Mouse (Mus musculus): ENCODE data around the gene Inpp5a.

The Inpp5a gene

GRCm38 (mm10) chr7:139437926-139438600 is 49.2 kb downstream of the Inpp5a start:
- Histone ChIP-seq H3K36me3 (ENCODE audit: control insufficient read depth, insufficient read depth, low read length, poor library complexity, severe bottlenecking) (no peaks in the 10 kb centered on the region), H3K27me3 (ENCODE audit: control insufficient read depth, insufficient read depth, low read length, poor library complexity, severe bottlenecking) (no peaks in the 10 kb centered on the region)
- no peak for DNase-seq (ENCODE audit: low read depth, low spot score)

- H3K27me3 ChIP-seq (ENCODE audit: control insufficient read depth, insufficient read depth, low read length, poor library complexity, severe bottlenecking), result no peaks in the 10 kb centered on the region
- DNase-seq (ENCODE audit: low read depth, low spot score), result no peak
- H3K36me3 ChIP-seq (ENCODE audit: control insufficient read depth, insufficient read depth, low read length, poor library complexity, severe bottlenecking), result no peaks in the 10 kb centered on the region
These were observed 49.7 kb downstream of the Inpp5a start for GRCm38 (mm10) chr7:139438601-139438945.

GRCm38 (mm10) chr7:139439031-139439430 is 50.1 kb downstream of the Inpp5a start:
- DNase-seq (ENCODE audit: low read depth, low spot score), result no peak
- Histone ChIP-seq H3K36me3 (ENCODE audit: control insufficient read depth, insufficient read depth, low read length, poor library complexity, severe bottlenecking) (no peaks in the 10 kb centered on the region), H3K27me3 (ENCODE audit: control insufficient read depth, insufficient read depth, low read length, poor library complexity, severe bottlenecking) (no peaks in the 10 kb centered on the region)

GRCm38 (mm10) chr7:139439922-139440895 is 51.3 kb downstream of the Inpp5a start:
- Histone ChIP-seq H3K36me3 (ENCODE audit: control insufficient read depth, insufficient read depth, low read length, poor library complexity, severe bottlenecking) (no peaks in the 10 kb centered on the region), H3K27me3 (ENCODE audit: control insufficient read depth, insufficient read depth, low read length, poor library complexity, severe bottlenecking) (no peaks in the 10 kb centered on the region)
- no peak for DNase-seq (ENCODE audit: low read depth, low spot score)

- no peak for DNase-seq (ENCODE audit: low read depth, low spot score)
- H3K27me3 ChIP-seq (ENCODE audit: control insufficient read depth, insufficient read depth, low read length, poor library complexity, severe bottlenecking), result no peaks in the 10 kb centered on the region
- no peaks in the 10 kb centered on the region for H3K36me3 ChIP-seq (ENCODE audit: control insufficient read depth, insufficient read depth, low read length, poor library complexity, severe bottlenecking)
These were observed 52.1 kb downstream of the Inpp5a start for GRCm38 (mm10) chr7:139441022-139441421.

- no peak for DNase-seq (ENCODE audit: low read depth, low spot score)
- no peaks in the 10 kb centered on the region for H3K27me3 ChIP-seq (ENCODE audit: control insufficient read depth, insufficient read depth, low read length, poor library complexity, severe bottlenecking)
- H3K36me3 ChIP-seq (ENCODE audit: control insufficient read depth, insufficient read depth, low read length, poor library complexity, severe bottlenecking), result no peaks in the 10 kb centered on the region
These were observed 52.9 kb downstream of the Inpp5a start for GRCm38 (mm10) chr7:139441761-139442211.

- no peaks in the 10 kb centered on the region for H3K36me3 ChIP-seq (ENCODE audit: control insufficient read depth, insufficient read depth, low read length, poor library complexity, severe bottlenecking)
- no peak for DNase-seq (ENCODE audit: low read depth, low spot score)
- H3K27me3 ChIP-seq (ENCODE audit: control insufficient read depth, insufficient read depth, low read length, poor library complexity, severe bottlenecking), result no peaks in the 10 kb centered on the region
These were observed 56.7 kb downstream of the Inpp5a start for GRCm38 (mm10) chr7:139445621-139446020.

- no peak for DNase-seq (ENCODE audit: low read depth, low spot score)
- Histone ChIP-seq H3K36me3 (ENCODE audit: control insufficient read depth, insufficient read depth, low read length, poor library complexity, severe bottlenecking) (no peaks in the 10 kb centered on the region), H3K27me3 (ENCODE audit: control insufficient read depth, insufficient read depth, low read length, poor library complexity, severe bottlenecking) (no peaks in the 10 kb centered on the region)
These were observed 58.5 kb downstream of the Inpp5a start for GRCm38 (mm10) chr7:139447381-139447780.

GRCm38 (mm10) chr7:139450186-139450998 is 61.5 kb downstream of the Inpp5a start:
- Histone ChIP-seq H3K36me3 (ENCODE audit: control insufficient read depth, insufficient read depth, low read length, poor library complexity, severe bottlenecking) (no peaks in the 10 kb centered on the region), H3K27me3 (ENCODE audit: control insufficient read depth, insufficient read depth, low read length, poor library complexity, severe bottlenecking) (no peaks in the 10 kb centered on the region)
- DNase-seq (ENCODE audit: low read depth, low spot score), result no peak

- H3K36me3 ChIP-seq (ENCODE audit: control insufficient read depth, insufficient read depth, low read length, poor library complexity, severe bottlenecking), result no peaks in the 10 kb centered on the region
- no peak for DNase-seq (ENCODE audit: low read depth, low spot score)
- H3K27me3 ChIP-seq (ENCODE audit: control insufficient read depth, insufficient read depth, low read length, poor library complexity, severe bottlenecking), result no peaks in the 10 kb centered on the region
These were observed 62.8 kb downstream of the Inpp5a start for GRCm38 (mm10) chr7:139451711-139452110.

- no peaks in the 10 kb centered on the region for H3K27me3 ChIP-seq (ENCODE audit: control insufficient read depth, insufficient read depth, low read length, poor library complexity, severe bottlenecking)
- no peaks in the 10 kb centered on the region for H3K36me3 ChIP-seq (ENCODE audit: control insufficient read depth, insufficient read depth, low read length, poor library complexity, severe bottlenecking)
- DNase-seq (ENCODE audit: low read depth, low spot score), result no peak
These were observed 63.3 kb downstream of the Inpp5a start for GRCm38 (mm10) chr7:139452199-139452598.

GRCm38 (mm10) chr7:139453198-139453597 is 64.3 kb downstream of the Inpp5a start:
- DNase-seq (ENCODE audit: low read depth, low spot score), result no peak
- no peaks in the 10 kb centered on the region for H3K36me3 ChIP-seq (ENCODE audit: control insufficient read depth, insufficient read depth, low read length, poor library complexity, severe bottlenecking)
- H3K27me3 ChIP-seq (ENCODE audit: control insufficient read depth, insufficient read depth, low read length, poor library complexity, severe bottlenecking), result no peaks in the 10 kb centered on the region

- no peak for DNase-seq (ENCODE audit: low read depth, low spot score)
- H3K36me3 ChIP-seq (ENCODE audit: control insufficient read depth, insufficient read depth, low read length, poor library complexity, severe bottlenecking), result no peaks in the 10 kb centered on the region
- no peaks in the 10 kb centered on the region for H3K27me3 ChIP-seq (ENCODE audit: control insufficient read depth, insufficient read depth, low read length, poor library complexity, severe bottlenecking)
These were observed 65.4 kb downstream of the Inpp5a start for GRCm38 (mm10) chr7:139454285-139454684.

GRCm38 (mm10) chr7:139456759-139457158 is 67.8 kb downstream of the Inpp5a start:
- no peaks in the 10 kb centered on the region for H3K27me3 ChIP-seq (ENCODE audit: control insufficient read depth, insufficient read depth, low read length, poor library complexity, severe bottlenecking)
- no peak for DNase-seq (ENCODE audit: low read depth, low spot score)
- H3K36me3 ChIP-seq (ENCODE audit: control insufficient read depth, insufficient read depth, low read length, poor library complexity, severe bottlenecking), result no peaks in the 10 kb centered on the region

Measured in splenic B cell, adult 2 months (primary cell).